Mouse (Mus musculus) right cerebral cortex, postnatal 10 days (tissue): ENCODE measurements around the gene Cgref1.

ENCODE experiments used
- DNase-seq, 2 experiments: peaks; one replicate each; pipeline ENCODE4 v3.0.0; 2021; ENCODE audit warnings: low spot score in 2 of 2

The Cgref1 gene

GRCm38 (mm10) chr5:30917891-30918670 is 27.3 kb downstream of the Cgref1 start:
- no peak for DNase-seq

- no peak for DNase-seq
These were observed 28.0 kb downstream of the Cgref1 start for GRCm38 (mm10) chr5:30917348-30917747.

GRCm38 (mm10) chr5:30916841-30917240 is 28.6 kb downstream of the Cgref1 start:
- DNase-seq, result no peak

GRCm38 (mm10) chr5:30915974-30916433 is 29.4 kb downstream of the Cgref1 start:
- peak; percentile 94 to 97 for DNase-seq

GRCm38 (mm10) chr5:30915456-30915855 is 29.9 kb downstream of the Cgref1 start:
- DNase-seq, result no peak

- DNase-seq, result no peak
These were observed 30.5 kb downstream of the Cgref1 start for GRCm38 (mm10) chr5:30914849-30915248.

- DNase-seq, result no peak
These were observed 31.2 kb downstream of the Cgref1 start for GRCm38 (mm10) chr5:30914101-30914635.

- DNase-seq, result no peak
These were observed 32.1 kb downstream of the Cgref1 start, which contains the start of gene Emilin1 for GRCm38 (mm10) chr5:30913060-30913841. Gene Emilin1, plus strand, starts transcription at chr5:30913402.

GRCm38 (mm10) chr5:30912156-30912555 is 33.2 kb downstream of the Cgref1 start:
- DNase-seq, result no peak

- DNase-seq, result no peak
These were observed 34.9 kb downstream of the Cgref1 start for GRCm38 (mm10) chr5:30910481-30910880.

GRCm38 (mm10) chr5:30909863-30910262 is 35.5 kb downstream of the Cgref1 start:
- no peak for DNase-seq

GRCm38 (mm10) chr5:30909300-30909659 is 36.1 kb downstream of the Cgref1 start:
- DNase-seq, result no peak

GRCm38 (mm10) chr5:30908426-30909299 is 36.7 kb downstream of the Cgref1 start:
- no peak for DNase-seq

GRCm38 (mm10) chr5:30907413-30908059 is 37.9 kb downstream of the Cgref1 start, which contains the start of gene Ost4:
Gene Ost4, minus strand, starts transcription at chr5:30907788.
- DNase-seq, result peak; percentile 97 to 98

GRCm38 (mm10) chr5:30901860-30902259 is 43.5 kb downstream of the Cgref1 start:
- DNase-seq, result no peak

GRCm38 (mm10) chr5:30890375-30890774 is 55.0 kb downstream of the Cgref1 start:
- no peak for DNase-seq

- DNase-seq, result peak in 1 of 2 experiments; percentile 77
These were observed 56.2 kb downstream of the Cgref1 start for GRCm38 (mm10) chr5:30889088-30889754.

GRCm38 (mm10) chr5:30888337-30889087 is 56.9 kb downstream of the Cgref1 start, which contains the start of gene Agbl5:
Gene Agbl5, plus strand, starts transcription at chr5:30888694.
- DNase-seq, result peak; percentile 98

- DNase-seq, result peak; percentile 95 to 96
These were observed 57.5 kb downstream of the Cgref1 start for GRCm38 (mm10) chr5:30887858-30888336.
